Mouse (Mus musculus): Measurements from ENCODE around the gene Inpp5k.

DNA sequence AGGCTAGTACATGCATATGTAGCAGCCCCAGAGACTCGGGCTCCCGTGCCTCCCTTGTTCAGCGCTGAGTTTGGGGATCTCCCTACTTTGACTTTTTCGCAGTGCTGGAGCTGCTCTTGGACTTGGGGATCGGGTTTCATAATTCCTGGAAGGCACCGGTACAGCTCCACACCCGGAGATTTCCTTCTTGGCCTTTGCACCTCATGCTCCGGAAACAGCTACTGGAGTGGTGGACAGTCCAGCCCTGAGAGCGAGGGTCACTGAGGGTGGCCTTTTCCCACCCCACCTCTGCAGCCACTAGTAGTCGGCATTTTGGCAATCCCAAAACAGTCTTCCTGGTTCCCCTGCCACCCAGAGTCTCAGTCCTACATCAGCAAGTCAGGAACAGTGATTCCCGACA, 4.5 kb downstream of the Inpp5k start:
- TF ChIP-seq CTCF (IDR thresholded peaks at IDR 0.05; ENCODE audit: low read depth, low read length) = no peak
- TF ChIP-seq GATA1 (IDR thresholded peaks at IDR 0.05; ENCODE audit: borderline replicate concordance, low read length) = no peak
- TF ChIP-seq TAL1 (conservative IDR thresholded peaks at IDR 0.05; ENCODE audit: low read depth, low read length) = no peak
- no peak for TF ChIP-seq POLR2AphosphoS5 (IDR thresholded peaks at IDR 0.05; ENCODE audit: insufficient replicate concordance, low read depth, low read length)

Measured in G1E (cell line).